Mouse (Mus musculus): ENCODE measurements at regions not wholly inside any gene's neighbourhood (a gene's known extent, or its start where the extent isn't known, plus 50 kb on each side); places are given as distances from the start of the nearest gene placed in this dataset.

DNA sequence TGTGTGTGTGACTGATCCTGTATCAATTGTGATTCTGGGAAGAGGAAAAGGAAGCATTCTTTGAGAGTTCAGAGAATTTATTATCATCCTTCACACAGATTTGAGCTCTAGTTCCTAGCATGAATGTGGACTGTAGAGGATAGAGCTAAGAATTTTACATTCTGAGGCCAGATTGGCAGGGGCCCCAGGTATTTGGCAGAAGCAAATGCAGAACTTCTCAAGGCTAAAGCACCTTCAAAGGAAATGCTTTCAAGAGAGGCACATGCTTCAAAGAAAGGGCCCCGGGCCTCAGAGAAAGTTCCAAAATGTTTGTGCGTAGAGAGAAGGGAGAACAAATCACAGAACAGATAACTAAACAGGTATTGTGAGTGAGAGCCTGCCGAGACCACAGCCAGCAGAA lies 139.7 kb upstream of the Runx1 start:
- TF ChIP-seq POLR2A (IDR thresholded peaks at IDR 0.05; ENCODE audit: insufficient read length, low read depth): no peak
- no peak for TF ChIP-seq MAX (IDR thresholded peaks at IDR 0.05; ENCODE audit: low read depth)
- no peak for TF ChIP-seq REST (IDR thresholded peaks at IDR 0.05; ENCODE audit: insufficient read depth, insufficient read length)
- no peak for TF ChIP-seq USF1 (IDR thresholded peaks at IDR 0.05; ENCODE audit: low read depth)
- TF ChIP-seq CEBPB (IDR thresholded peaks at IDR 0.05; ENCODE audit: insufficient read depth, poor library complexity, severe bottlenecking): no peak
- TF ChIP-seq TCF12 (IDR thresholded peaks at IDR 0.05; ENCODE audit: insufficient read depth, poor library complexity, severe bottlenecking): no peak
- no peak for TF ChIP-seq POLR2AphosphoS2 (IDR thresholded peaks at IDR 0.05; ENCODE audit: insufficient read length, low read depth)
- no peak for TF ChIP-seq MYOD1 (IDR thresholded peaks at IDR 0.05; ENCODE audit: control insufficient read depth in 1 of 3, insufficient read length in 2 of 3, low read depth in 2 of 3)
- no peak for TF ChIP-seq E2F4 (IDR thresholded peaks at IDR 0.05; ENCODE audit: insufficient read depth)
- TF ChIP-seq MYOG (IDR thresholded peaks at IDR 0.05; ENCODE audit: control insufficient read depth in 1 of 3, insufficient read depth in 1 of 3, insufficient read length in 2 of 3, low read depth in 2 of 3): no peak
